In genomic region chr10:120821491-120822358, GRCm38 (mm10) we compare ENCODE assay signal across 9 mouse cellular contexts.
DNase-seq lines count a peak whose midpoint lies in the region; ATAC-seq lines count a peak whose summit lies in the region.
"Had no signal": no experiment of that assay in that cellular context is flagged by ENCODE, and none has a peak within 500 bp of the region (broad histone marks: within the 10 kb centered on the region; RNA-seq: fewer than 3 reads in every experiment).

No protein-coding gene starts in this region.

- H3K9me3 ChIP-seq in heart, embryonic 13.5 days = no peaks in the 10 kb centered on the region
- H3K9me3 ChIP-seq in neural tube, embryonic 15.5 days (replicated peaks) = no peaks in the 10 kb centered on the region
- no peaks in the 10 kb centered on the region for H3K9me3 ChIP-seq in limb, embryonic 11.5 days (ENCODE audit: control insufficient read depth, low read length)

- peak overlapping the region; percentile 57 for H3K27ac ChIP-seq in heart, embryonic 13.5 days (replicated peaks)
- no peak overlapping the region for H3K27ac ChIP-seq in neural tube, embryonic 15.5 days (replicated peaks)
- H3K27ac ChIP-seq in limb, embryonic 11.5 days (replicated peaks; ENCODE audit: low read depth, low read length) = peak overlapping the region; percentile 72

- H3K36me3 ChIP-seq in heart, embryonic 13.5 days = peaks cover 34% of the 10 kb centered on the region
- H3K36me3 ChIP-seq in neural tube, embryonic 15.5 days = no peaks in the 10 kb centered on the region
- no peaks in the 10 kb centered on the region for H3K36me3 ChIP-seq in limb, embryonic 11.5 days (ENCODE audit: control insufficient read depth, insufficient read depth, low read length)

- H3K9ac ChIP-seq in heart, embryonic 13.5 days = peak overlapping the region; percentile 37; the same call in 1 of the 2 replicates
- no peak overlapping the region for H3K9ac ChIP-seq in neural tube, embryonic 15.5 days (replicated peaks)
- H3K9ac ChIP-seq in limb, embryonic 11.5 days (ENCODE audit: low read length) = no peak overlapping the region

- H3K4me3 ChIP-seq in heart, embryonic 13.5 days = no peak overlapping the region
- no peak overlapping the region for H3K4me3 ChIP-seq in neural tube, embryonic 15.5 days (replicated peaks)
- no peak overlapping the region for H3K4me3 ChIP-seq in limb, embryonic 11.5 days (ENCODE audit: low read depth, low read length)

- 37% methylated on average over 20 of the region's 20 CpGs for WGBS in heart, embryonic 13.5 days
- 61% methylated on average over 20 of the region's 20 CpGs for WGBS in neural tube, embryonic 15.5 days
- WGBS in limb, embryonic 11.5 days = 12% methylated on average over 20 of the region's 20 CpGs

- peak overlapping the region; percentile 48 for H3K4me2 ChIP-seq in heart, embryonic 13.5 days
- no peak overlapping the region for H3K4me2 ChIP-seq in neural tube, embryonic 15.5 days
- peak overlapping the region; percentile 21 for H3K4me2 ChIP-seq in limb, embryonic 11.5 days (ENCODE audit: low read depth, severe bottlenecking)

- intact Hi-C loops in heart, postnatal 36 days (cut with DNase I) = no loop called here
- intact Hi-C loops in left cerebral cortex, postnatal 36 days (cut with DNase I) = no loop called here

- peaks cover 22% of the 10 kb centered on the region for H3K4me1 ChIP-seq in heart, embryonic 13.5 days
- H3K4me1 ChIP-seq in neural tube, embryonic 15.5 days = no peaks in the 10 kb centered on the region; the same call in 1 of the 2 replicates
- peaks cover 10% of the 10 kb centered on the region; the same call in 1 of the 2 replicates for H3K4me1 ChIP-seq in limb, embryonic 11.5 days (ENCODE audit: control insufficient read depth, insufficient read depth, low read length)

- no peaks in the 10 kb centered on the region for H3K27me3 ChIP-seq in heart, embryonic 13.5 days (replicated peaks)
- H3K27me3 ChIP-seq in neural tube, embryonic 15.5 days (replicated peaks) = no peaks in the 10 kb centered on the region
- no peaks in the 10 kb centered on the region for H3K27me3 ChIP-seq in limb, embryonic 11.5 days (ENCODE audit: control insufficient read depth, insufficient read depth, low read length)

- no peak for DNase-seq in heart, postnatal 36 days
- peak; percentile 24 for DNase-seq in neural tube, embryonic 10.5 days (ENCODE audit: extremely low spot score, low spot score)
- DNase-seq in limb, embryonic 11.5 days (ENCODE audit: low spot score) = peak; percentile 75
- no peak for DNase-seq in layer of hippocampus, adult 8-10 months (ENCODE audit: low spot score in 2 of 2)
- no peak for DNase-seq in left cerebral cortex, postnatal 36 days (ENCODE audit: low spot score in 2 of 2)
- DNase-seq in spleen, adult 12 weeks (ENCODE audit: low spot score) = no peak
- DNase-seq: cerebellum, adult 11-12 months had no signal

- ATAC-seq in heart, embryonic 13.5 days (ENCODE audit: extremely low read depth, insufficient number of reproducible peaks, low FRiP score, low TSS enrichment) = no peak; the same call in 1 of the 2 replicates
- ATAC-seq in neural tube, embryonic 15.5 days (ENCODE audit: low FRiP score) = no peak
- ATAC-seq in limb, embryonic 11.5 days (ENCODE audit: insufficient number of reproducible peaks, low FRiP score, low TSS enrichment, low read depth) = peak; percentile 76

Comparison
In these comparisons a context has a peak if more than half of its experiments do, and no peak if none do; other contexts are left out.
1. DNase-seq: peak in neural tube, embryonic 10.5 days (single experiment) and limb, embryonic 11.5 days (single experiment); none in heart, postnatal 36 days (0 of 2), layer of hippocampus, adult 8-10 months (0 of 2), left cerebral cortex, postnatal 36 days (0 of 2) and spleen, adult 12 weeks (single experiment).